Mouse (Mus musculus) thymus, postnatal 0 days (tissue): ENCODE measurements at regions not wholly inside any gene's neighbourhood (a gene's known extent, or its start where the extent isn't known, plus 50 kb on each side); places are given as distances from the start of the nearest gene placed in this dataset.
"Not testable (repeated sequence)": the region's sequence is repeated elsewhere in the genome, so short reads cannot be mapped to it uniquely, and the experiment has no call there.

Experiments used
- DNase-seq: peaks from one replicate; pipeline ENCODE4 v3.0.0-alpha.2; 2015; ENCODE audit warnings: low spot score

DNA sequence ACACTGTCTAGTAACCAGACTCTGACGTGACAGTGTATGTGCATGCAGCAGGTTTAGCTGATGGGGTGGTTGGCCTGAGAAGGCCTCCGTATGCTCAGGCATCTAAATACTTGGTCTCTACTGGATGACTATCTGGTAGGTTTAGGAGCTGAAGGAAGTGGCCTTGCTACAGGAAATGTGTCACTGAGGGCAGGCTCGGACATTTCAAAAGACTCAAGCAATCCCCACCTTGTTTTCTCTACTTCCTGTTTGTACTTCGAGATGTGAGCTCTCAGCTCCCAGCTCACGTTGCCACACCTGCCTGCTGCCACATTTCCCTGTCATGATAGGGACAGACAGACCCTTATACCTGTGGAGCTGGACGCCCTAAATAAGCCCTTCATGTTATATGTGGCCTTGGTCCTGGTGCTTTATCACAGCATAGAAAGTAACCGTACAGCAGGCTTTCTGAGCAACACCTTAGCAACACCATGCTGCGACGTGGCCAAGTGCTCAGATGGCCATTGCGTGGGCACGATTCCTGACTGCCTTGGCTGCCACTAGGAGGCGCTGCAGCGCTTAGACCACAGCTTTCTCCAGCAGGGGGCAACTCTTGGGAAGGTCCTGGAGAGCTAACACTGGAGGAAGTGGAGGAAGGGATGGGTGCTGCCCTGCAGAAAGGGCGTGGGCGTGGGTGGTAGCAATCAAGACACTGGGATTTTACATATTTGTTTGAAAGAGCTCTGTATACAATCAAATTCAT is 165.8 kb upstream of the Zfp637 start:
- DNase-seq: peak; percentile 56

DNA sequence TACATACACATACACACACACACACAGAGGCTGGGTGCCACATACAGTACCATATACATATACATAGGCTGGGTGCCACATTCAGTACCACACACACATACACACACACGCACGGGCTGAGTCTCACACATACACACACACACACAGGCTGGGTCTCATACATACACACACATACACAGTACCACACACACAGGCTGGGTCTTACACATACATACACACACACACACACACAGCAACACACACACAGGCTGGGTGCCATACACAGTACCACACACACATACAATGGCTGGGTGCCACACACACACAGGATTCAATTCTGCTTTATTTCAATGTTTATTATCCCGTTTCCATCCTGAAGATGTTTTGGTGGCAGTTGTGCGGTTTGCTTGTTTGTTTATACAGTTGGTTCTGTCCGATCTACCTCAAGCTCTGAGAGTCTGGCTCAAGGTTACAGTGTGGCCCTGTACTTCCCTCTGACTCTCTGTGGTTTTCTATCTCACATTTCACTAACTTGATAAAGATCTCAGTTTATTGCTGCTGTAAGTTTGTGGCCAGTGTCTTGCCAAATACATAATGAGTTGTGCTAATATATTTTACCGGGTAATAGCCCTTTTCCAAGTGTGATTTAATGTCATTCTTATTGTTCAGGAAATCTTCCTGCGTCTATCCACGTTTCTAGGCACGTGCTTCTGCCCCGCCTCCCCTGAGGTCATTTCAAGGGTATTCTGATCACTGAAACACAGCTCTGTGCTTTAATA is 164.7 kb upstream of the Zfp637 start:
- no peak for DNase-seq

DNA sequence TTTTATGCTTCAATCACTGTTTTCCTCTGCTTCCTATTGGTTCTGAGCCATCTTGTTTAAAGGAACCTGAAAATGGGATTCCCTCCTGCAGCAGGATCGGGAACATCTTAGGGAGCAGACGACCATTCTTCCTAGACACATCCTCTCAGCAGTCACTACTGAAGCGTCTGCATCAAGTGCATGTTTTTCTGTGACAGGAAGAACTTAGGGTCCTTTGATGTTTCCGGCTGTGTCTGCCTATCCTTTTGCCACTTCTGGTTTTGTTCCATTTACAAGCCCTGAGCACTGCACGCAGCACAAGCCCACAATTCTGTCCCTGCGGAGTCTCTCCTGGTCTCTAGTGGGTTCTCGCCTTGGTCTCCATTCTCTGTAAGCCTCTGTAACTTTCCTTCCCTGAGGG is 163.9 kb upstream of the Zfp637 start:
- DNase-seq: peak; percentile 43

DNA sequence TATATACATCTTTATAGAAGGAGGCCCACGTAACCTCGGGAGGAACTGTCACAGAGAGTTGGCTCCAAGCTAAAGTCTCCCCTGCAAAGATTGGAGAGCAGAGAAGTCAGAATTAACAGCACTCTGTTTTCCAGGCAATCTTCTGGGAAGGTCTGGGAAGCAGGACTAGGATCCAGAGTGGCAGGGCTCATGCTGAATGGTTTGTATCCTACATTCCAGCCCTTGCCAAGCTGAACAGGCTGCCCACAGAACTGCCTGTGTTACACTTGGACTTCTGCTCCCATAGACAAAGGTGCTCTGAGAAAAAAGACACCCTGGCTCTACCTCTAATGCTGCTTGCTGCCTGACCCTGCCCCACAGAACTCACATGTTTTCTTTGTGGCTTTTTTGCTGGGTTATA is 163.2 kb upstream of the Zfp637 start:
- no peak for DNase-seq

DNA sequence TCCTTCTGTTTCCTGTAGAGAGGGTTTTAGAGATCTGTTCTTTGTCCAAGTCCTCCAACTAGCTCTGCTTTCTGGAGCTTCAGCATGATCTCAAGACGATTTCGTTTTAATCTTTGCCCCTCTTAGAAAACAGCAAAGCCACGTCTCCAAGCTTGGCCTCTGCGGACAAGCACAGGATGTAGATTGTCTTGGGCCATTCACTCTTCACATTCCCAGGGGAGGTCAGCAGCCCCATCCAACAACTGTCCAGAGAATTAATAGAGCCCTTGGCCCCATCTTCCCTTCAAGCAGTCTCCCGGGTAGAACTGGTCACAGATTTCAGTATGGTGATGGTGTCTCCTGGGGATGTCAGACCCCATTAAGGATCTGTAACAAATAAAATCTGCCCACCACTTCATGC is 162.7 kb upstream of the Zfp637 start:
- DNase-seq: no peak

DNA sequence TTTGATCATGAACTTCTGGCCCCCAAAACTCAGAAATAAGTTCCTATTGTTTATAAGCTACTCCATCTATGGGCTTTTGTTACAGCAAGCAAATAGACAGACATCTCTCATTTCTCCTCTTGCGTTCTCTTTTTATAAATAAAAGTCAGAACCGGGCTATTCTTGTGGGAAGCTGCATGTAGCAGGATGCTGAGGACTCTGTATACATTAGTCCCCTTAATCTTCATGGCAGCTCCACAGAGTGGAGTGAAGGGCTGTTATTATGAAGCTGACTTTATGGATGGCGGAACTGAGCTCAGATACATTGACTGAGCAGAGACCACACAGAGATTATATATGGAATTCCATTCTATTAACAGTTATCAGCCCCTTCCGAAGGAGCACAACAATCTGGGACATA is 162.1 kb upstream of the Zfp637 start:
- no peak for DNase-seq

DNA sequence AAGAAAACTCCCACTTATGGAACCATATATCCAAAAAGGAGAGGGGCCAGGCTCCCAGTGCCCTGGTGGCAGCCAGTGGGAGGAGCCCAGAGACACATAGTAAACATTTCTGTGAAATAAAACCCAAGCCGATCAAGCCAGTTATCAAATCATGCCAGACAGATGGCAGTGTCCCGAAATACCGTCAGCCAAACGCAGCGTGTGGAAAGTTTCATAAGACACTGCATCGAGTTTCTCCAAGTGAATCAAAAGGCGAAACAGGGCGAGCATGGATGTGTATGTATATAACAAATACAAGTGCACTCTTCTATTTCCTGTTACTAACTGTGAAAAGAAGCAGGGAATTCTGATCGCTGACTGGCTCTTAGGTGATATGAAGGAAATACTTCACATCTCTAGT is 154.8 kb upstream of the Zfp637 start:
- no peak for DNase-seq

DNA sequence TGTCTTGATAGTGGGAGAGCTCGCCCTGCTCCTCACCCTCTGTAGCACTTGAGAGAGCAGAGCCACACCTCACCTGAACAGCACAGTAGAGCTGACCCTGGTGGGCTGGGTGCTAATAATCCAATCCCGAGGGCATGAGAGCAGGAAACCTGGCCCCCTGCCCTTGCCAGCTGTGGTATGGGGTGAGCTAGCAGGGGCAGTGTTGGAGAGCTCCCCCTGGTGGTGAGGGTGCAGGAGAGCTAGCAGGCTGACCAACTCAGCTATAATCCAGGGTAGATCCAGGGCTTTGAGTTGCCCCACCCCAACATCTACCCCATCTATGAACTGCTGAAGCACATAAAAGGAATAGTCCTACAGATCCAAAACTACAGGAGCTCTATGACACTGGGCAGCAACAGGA is 153.9 kb upstream of the Zfp637 start:
- peak; percentile 23 for DNase-seq

DNA sequence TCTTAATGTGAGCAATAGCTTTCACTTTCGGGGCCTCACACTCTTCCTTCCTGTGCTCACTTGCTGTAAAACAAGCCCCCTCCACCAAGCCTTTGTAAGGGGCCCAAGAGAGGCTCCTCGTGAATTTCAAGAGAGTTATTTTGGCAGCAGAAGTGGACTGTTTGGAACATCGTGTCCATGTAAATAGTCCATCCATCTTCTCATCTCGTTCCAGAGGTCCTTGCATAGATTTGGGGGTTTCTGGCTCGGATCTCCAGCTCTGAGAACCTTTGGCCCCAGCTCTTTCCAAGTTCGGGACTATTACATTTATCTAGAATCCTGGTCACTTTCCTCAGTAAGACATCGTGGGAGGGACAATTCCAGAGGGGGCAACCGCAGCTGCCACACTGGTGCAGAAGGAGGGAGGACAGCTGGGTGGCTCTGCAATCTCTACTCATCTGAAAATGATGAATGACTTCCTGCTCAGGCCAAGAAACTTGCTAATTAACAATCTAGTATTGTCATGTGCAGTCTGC is 152.3 kb upstream of the Zfp637 start:
- no peak for DNase-seq

DNA sequence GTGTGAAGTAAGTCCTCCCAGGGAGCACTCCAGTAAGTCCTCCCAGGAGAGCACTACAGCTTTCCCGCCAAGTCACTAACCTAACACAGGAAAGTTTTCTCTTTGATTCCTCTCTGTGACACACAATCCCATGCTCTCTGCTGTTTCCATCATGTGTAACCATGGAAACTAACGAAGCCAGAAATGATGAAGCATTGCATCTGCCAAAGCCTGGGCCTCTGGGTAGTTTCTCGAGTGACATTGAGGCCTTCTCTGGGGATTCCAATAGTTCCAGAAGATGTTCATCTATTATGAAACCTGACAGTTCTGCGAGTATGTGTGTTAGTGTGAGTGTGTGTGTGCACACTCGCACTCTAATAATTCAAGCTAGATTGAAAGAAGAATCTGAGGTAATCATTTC is 140.7 kb upstream of the Zfp637 start:
- no peak for DNase-seq

DNA sequence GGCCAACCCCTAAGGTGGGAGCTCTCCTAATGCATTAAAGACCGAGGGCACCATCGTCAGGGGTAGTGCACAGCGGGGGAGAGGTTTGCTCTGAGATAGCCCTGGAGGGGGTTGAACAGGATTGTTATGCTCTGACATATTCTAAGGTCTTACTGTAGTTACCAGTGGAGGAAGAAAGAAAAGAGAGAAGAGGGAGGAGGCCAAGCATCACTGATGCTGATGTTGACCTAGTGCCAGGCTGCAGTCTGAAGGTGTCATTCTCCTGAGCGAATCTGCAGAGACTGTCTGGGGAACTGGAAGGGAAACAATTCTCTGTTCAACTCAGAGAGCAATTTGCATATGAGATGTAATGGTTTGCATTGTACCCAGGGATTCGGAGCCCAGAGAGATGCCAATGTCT is 139.4 kb upstream of the Zfp637 start:
- DNase-seq: no peak

DNA sequence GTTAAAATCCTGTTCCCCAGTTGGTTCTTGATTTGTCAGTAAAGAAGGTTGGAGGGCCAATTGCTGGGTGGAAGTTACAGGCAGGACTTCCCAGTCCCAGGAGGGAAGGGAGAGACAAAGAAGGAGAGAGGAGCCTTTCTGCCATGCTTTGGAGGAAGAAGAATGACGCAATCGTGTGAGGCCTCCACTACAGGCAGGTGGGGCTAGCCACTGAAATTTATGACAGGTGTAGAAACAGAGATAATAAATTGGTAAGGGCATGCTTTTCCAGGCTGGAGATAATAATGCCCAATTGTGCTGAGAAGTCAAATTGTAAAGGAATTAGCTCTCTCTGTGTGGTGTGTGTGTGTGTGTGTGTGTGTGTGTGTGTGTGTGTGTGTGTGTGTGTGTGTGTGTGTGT is 135.0 kb upstream of the Zfp637 start:
- DNase-seq: no peak

DNA sequence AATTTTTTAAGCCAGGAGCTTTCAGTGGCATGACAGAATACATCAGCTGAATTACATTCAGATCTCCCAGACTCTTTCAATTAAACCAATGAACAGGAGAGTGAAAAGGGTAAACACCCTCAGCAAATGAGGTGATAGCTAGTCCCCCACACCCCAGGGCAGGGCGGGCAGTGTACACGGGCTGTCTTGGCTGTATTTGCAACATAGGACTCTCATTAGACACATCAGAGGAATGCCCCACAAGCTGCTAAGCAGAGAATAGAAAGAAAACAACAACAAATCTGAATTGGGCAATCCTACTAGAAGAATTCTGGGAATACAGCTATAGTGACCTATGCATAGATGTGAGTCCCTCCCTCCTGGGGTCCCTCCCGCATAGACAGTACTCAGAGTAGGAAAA is 131.8 kb upstream of the Zfp637 start:
- no peak for DNase-seq

DNA sequence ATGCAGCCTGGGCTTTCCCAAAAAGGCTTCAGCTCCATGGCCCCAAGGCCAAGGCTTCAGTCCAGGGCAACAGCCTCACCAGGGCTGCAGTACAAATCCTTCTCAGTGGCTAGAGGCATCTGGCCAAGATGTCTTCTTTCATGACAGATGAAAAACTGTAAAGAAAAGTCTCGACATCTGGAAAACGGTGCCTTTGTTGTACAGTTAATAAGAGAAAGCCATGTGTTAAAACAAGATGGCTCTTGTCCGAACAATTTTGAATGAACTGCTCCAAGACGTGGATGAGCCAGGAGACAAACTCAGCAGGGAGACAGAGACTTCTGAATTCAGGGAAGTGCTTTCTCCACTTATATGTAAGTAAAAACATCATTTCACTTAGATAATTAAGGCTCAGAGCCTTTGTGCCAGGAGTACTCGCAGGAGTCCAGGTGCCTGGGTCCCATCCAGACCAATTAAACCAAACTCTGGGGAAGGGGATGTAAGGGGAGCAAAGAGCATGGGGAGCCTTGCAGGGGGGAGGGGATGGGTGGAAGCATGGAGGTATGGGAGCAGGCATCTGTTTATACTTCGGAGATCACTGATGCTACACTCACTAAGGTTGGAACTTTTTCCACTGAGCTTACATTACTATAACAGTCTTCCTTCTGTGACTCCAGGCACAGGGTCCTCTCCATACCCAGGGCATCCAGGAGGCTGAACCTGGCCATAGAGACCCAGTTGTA is 125.8 kb upstream of the Zfp637 start:
- DNase-seq: no peak

DNA sequence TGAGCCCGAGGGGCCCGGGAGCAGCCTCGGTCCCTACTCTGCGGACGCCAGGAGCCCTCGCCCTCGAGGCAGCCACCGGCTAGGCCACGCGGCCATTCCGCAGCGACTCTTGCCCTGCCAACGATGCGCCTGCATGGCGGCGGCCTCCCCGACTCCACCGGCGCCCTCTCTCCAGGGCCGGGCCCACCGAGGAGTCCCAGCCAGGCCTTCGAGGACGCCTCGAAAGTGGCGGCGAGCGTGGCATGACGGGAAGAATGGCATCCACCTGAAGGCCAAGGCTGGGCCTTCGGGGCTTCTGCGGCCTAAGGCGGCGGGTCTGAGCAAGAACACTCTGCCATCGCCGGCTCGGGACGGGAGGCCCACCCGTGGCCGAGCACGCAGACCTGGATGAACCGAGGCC is 124.6 kb upstream of the Zfp637 start:
- not testable (repeated sequence) for DNase-seq

DNA sequence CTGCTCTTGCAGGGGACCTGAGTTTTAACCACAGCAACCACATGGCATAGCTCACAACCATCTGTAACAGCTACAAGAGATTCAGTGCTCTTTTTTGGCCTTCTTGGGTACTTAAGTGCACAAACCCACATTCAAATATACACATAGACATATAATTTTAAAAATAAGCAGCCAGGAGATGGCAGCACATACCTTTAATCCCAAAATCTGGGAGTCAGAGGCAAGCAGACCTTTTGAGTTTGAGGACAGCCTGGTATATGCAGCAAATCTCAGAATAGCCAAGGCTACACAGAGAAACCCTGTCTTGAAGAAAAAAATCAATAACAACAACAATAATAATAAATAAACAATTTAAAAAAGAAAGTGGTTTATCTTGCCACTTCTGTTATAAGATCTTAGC is 88.6 kb upstream of the Zfp637 start:
- DNase-seq: not testable (repeated sequence)

DNA sequence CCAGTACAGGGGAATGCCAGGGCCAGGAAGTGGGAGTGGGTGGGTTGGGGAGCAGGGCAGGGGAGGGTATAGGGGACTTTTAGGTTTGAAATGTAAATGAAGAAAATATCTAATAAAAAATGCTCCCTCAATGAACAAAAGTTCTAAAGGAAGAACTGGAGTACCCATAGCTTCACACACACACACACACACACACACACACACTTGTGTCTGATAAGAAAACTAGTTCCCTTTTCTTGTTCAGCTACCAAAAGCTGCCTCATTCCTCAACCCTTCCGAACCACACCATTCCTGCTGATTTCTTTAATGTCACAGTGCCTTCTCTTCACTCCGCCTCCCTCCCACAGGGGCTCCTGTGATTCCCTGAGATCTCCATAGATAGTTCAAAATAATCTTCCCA is 85.3 kb upstream of the Zfp637 start:
- DNase-seq: not testable (repeated sequence)

DNA sequence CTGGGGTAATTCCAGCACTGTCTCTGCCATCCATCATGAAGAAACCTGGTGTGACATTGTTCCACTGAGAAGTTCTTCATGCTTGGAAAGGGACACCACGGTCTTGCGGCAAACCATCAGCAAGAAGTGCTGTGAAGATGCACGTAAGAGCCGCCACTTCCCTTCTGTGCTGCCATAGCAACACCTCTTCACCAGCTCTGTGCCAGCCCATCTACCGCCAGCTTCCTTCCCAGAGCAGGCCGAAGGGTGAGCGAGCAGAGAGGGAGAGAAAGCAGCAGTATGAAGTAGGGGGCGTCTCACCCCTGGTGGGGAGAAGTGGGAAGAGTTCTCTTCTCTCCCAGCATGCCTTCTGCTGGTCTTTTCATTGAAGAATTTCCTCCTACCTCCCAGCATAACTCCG is 84.8 kb upstream of the Zfp637 start:
- no peak for DNase-seq

DNA sequence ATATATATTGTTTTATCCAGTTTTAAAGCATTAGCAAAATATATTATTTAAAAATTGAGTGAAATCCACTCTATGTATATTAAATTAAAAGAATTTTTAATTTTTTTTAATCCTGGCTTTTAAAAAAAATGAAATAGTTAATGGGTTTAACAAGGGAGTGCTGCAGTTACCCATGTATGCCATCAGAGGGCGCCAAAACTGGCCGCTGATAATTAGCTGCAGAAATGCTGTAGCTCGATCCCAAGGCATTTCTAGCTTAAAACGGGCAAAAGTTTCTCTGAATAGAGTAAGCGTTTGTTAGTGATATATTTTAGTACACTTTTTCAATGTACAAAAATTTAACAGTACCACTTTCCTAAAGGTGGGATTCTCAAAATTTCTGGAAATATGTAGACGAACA is 82.5 kb upstream of the Zfp637 start:
- peak; percentile 14 for DNase-seq

DNA sequence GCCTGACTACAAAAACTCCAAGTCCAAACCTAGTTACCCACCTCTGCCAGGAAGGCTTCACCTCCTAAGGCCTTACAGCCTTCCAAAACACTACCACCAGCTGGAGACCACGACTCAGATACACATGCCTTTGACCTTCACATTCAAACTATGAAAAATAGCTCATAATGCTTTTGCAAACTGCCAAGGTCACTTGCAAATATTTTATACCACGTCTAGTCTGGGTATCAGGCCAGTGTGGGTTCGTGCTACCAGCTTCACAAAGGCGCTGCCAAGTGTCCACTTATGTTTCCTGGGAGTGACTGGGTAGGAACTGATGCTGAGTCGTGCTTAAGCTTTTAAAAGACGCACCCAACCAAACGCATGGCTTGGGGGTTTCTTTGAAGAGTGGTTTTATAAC is 69.5 kb upstream of the Zfp637 start:
- no peak for DNase-seq

DNA sequence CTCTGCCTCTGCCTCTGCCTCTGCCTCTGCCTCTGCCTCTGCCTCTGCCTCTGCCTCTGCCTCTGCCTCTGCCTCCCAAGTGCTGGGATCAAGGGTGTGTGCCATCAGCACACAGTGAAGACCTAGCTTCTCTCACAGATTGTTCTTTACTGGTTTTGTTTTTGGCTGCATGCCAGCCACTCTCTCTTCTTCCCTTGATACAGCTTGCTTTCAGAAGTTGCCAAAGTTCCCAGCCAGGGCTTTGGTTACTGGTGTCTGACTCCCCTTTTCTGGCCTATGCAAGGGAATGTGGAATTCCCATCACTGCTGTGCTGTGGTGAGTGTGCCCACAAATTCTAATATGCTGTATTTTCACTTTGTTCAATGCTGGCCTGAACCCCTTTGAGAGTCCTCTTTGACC is 68.6 kb upstream of the Zfp637 start:
- no peak for DNase-seq

DNA sequence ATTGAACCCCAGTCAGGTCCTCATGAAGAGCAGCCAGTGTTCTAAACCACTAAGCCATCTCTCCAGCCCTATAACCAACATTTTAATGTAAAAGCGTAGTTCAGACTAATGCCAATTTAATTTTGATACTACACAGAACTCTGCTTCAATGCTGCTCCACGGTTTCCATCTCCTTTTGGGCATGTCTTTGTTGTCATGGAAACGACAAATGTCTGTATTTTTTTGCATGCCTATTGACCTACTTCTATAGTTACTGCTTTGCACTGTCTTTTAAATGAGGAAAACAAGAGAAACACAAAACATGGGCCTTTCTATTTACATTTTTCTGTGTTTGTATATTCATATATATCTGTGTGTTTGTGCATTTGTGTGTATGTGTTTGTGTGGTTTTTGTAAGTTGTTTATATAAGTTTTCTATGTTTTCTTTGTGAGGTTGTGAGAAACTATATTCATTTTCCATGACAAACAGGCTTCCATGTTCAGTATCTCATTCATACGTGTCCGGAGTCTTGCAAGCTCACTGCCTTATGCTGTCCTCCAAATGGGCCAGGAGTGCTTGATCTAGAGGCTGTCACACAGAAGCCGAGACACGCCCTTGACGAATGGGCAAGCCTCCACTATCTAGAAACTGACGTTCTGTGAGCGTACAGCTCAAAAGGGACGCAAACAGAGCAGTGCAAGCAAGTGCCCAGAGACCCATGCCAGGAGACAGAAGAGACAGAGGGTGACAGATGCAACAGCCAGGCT is 65.5 kb upstream of the Zfp637 start:
- DNase-seq: no peak
